Mouse (Mus musculus): ENCODE measurements at regions not wholly inside any gene's neighbourhood (a gene's known extent, or its start where the extent isn't known, plus 50 kb on each side); places are given as distances from the start of the nearest gene placed in this dataset.

DNA sequence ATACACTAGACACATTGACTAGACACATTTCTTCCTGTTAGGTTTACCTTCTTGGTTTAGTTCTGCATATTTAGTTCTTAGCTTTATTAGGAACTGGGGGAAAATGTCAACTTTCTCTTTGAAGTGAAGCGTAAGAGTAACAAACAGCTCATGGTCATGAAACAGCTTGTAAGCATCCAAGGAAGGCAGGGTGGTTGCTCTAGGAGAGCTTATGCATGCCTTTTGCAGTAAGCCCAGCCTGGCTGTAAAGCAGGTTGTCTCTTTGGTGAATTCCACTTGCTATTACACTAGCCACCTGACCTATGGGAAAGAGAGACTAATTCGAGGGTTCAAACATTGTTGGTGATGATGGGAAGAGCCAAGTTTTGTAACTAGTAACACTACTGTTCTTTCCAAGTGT is 168.9 kb upstream of the Trib2 start:
- no peak overlapping the region for H3K4me3 ChIP-seq (ENCODE audit: insufficient read depth, low read length)
- TF ChIP-seq POLR2A (IDR thresholded peaks at IDR 0.05; ENCODE audit: borderline replicate concordance, low read depth, low read length) (no peak), CTCF (IDR thresholded peaks at IDR 0.05; ENCODE audit: low read depth, low read length) (no peak)
- no peak overlapping the region for H3K27ac ChIP-seq (ENCODE audit: insufficient read depth, low read depth, low read length)
- no peaks in the 10 kb centered on the region for H3K4me1 ChIP-seq (ENCODE audit: control insufficient read depth, insufficient read depth, low read length)

DNA sequence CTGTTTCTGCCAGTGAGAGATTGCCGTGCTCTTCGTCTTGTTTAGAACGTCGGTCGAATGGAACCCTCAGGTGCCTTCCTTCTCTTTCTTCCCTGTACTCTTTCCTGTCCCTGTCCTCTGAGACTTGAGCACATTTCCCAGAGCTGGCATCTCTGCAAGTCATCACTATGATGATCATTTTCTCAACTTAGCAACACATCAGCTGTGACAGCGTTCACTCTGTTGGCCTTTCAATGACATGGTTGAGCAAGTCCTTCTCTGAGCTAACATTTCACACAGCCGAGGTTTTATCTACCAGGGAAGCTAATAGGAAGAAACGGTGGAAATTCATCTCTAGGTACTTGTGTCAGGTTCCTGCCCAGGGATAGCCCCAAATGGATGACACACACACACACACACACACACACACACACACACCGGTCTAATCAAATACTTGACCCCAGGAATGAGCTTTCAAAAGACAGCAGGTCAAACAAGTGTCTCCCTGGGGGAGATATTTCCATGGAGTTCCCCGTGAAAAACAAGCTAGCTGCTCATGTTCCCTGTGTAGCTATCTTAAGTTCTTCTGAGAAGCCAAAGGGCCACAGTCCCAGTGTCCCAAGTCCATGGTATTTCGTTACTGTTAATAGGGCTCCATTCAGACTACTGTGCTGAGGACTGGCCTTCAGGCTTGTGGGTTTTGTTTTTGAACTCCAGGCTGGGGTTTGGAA is 167.0 kb upstream of the Trib2 start:
- H3K4me3 ChIP-seq (ENCODE audit: insufficient read depth, low read length), result no peak overlapping the region
- TF ChIP-seq CTCF (IDR thresholded peaks at IDR 0.05; ENCODE audit: low read depth, low read length), result no peak
- TF ChIP-seq POLR2A (IDR thresholded peaks at IDR 0.05; ENCODE audit: borderline replicate concordance, low read depth, low read length), result no peak
- H3K27ac ChIP-seq (ENCODE audit: insufficient read depth, low read depth, low read length), result no peak overlapping the region
- 0 out of 2 replicates have a peak, but pooled peaks cover 3% of the 10 kb centered on the region for H3K4me1 ChIP-seq (ENCODE audit: control insufficient read depth, insufficient read depth, low read length)

GRCm38 (mm10) chr12:15981741-15982140 is 165.0 kb upstream of the Trib2 start:
- TF ChIP-seq CTCF (IDR thresholded peaks at IDR 0.05; ENCODE audit: low read depth, low read length) (no peak), POLR2A (IDR thresholded peaks at IDR 0.05; ENCODE audit: borderline replicate concordance, low read depth, low read length) (no peak)
- H3K27ac ChIP-seq (ENCODE audit: insufficient read depth, low read depth, low read length), result no peak overlapping the region

GRCm38 (mm10) chr12:15979233-15979632 is 162.5 kb upstream of the Trib2 start:
- no peak overlapping the region for H3K4me3 ChIP-seq (ENCODE audit: insufficient read depth, low read length)
- TF ChIP-seq POLR2A (IDR thresholded peaks at IDR 0.05; ENCODE audit: borderline replicate concordance, low read depth, low read length), result no peak
- TF ChIP-seq CTCF (IDR thresholded peaks at IDR 0.05; ENCODE audit: low read depth, low read length), result no peak
- peaks cover 5% of the 10 kb centered on the region; the same call in 1 of the 2 replicates for H3K4me1 ChIP-seq (ENCODE audit: control insufficient read depth, insufficient read depth, low read length)
- no peak overlapping the region for H3K27ac ChIP-seq (ENCODE audit: insufficient read depth, low read depth, low read length)

More at GRCm38 (mm10) chr12:15981741-15982140, 165.0 kb upstream of the Trib2 start:
- H3K4me1 ChIP-seq (ENCODE audit: control insufficient read depth, insufficient read depth, low read length), result peaks cover 5% of the 10 kb centered on the region; the same call in 1 of the 2 replicates
- H3K4me3 ChIP-seq (ENCODE audit: insufficient read depth, low read length), result no peak overlapping the region

GRCm38 (mm10) chr12:15971786-15972185 is 155.1 kb upstream of the Trib2 start:
- Histone ChIP-seq H3K27ac (ENCODE audit: insufficient read depth, low read depth, low read length) (no peak overlapping the region), H3K4me1 (ENCODE audit: control insufficient read depth, insufficient read depth, low read length) (peaks cover 9% of the 10 kb centered on the region)

DNA sequence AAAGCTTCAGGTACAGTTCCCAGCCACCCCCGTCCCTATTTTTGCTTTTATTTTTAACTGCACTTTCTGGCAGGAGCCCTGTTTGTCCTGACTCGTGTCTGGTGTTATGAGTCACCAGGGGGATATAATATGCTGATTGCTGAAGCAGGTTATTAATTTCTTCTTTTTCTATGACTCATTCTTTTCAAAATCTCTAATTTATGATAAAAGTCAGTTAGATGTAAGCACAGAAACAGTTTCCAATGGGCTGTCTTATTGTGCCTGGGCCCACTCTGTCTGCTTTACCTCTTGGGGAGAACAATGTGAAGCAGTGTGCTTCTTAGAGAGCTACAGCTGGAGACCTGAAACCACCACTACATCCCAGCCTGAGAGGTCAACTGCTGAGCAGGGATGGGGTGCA is 153.5 kb upstream of the Trib2 start:
- Histone ChIP-seq H3K4me3 (ENCODE audit: insufficient read depth, low read length) (no peak overlapping the region), H3K27ac (ENCODE audit: insufficient read depth, low read depth, low read length) (no peak overlapping the region), H3K4me1 (ENCODE audit: control insufficient read depth, insufficient read depth, low read length) (peaks cover 9% of the 10 kb centered on the region)
- TF ChIP-seq POLR2A (IDR thresholded peaks at IDR 0.05; ENCODE audit: borderline replicate concordance, low read depth, low read length) (no peak), CTCF (IDR thresholded peaks at IDR 0.05; ENCODE audit: low read depth, low read length) (no peak)

More at GRCm38 (mm10) chr12:15971786-15972185, 155.1 kb upstream of the Trib2 start:
- TF ChIP-seq CTCF (IDR thresholded peaks at IDR 0.05; ENCODE audit: low read depth, low read length), result no peak
- TF ChIP-seq POLR2A (IDR thresholded peaks at IDR 0.05; ENCODE audit: borderline replicate concordance, low read depth, low read length), result no peak
- H3K4me3 ChIP-seq (ENCODE audit: insufficient read depth, low read length), result no peak overlapping the region

- Histone ChIP-seq H3K4me1 (ENCODE audit: control insufficient read depth, insufficient read depth, low read length) (peaks cover 12% of the 10 kb centered on the region), H3K4me3 (ENCODE audit: insufficient read depth, low read length) (no peak overlapping the region), H3K27ac (ENCODE audit: insufficient read depth, low read depth, low read length) (no peak overlapping the region)
- TF ChIP-seq POLR2A (IDR thresholded peaks at IDR 0.05; ENCODE audit: borderline replicate concordance, low read depth, low read length) (no peak), CTCF (IDR thresholded peaks at IDR 0.05; ENCODE audit: low read depth, low read length) (no peak)
Observed at GRCm38 (mm10) chr12:15967550-15968102, 150.9 kb upstream of the Trib2 start.

- H3K27ac ChIP-seq (ENCODE audit: insufficient read depth, low read depth, low read length), result no peak overlapping the region
- TF ChIP-seq POLR2A (IDR thresholded peaks at IDR 0.05; ENCODE audit: borderline replicate concordance, low read depth, low read length), result no peak
- no peak for TF ChIP-seq CTCF (IDR thresholded peaks at IDR 0.05; ENCODE audit: low read depth, low read length)
- H3K4me3 ChIP-seq (ENCODE audit: insufficient read depth, low read length), result no peak overlapping the region
- peaks cover 11% of the 10 kb centered on the region for H3K4me1 ChIP-seq (ENCODE audit: control insufficient read depth, insufficient read depth, low read length)
Observed at GRCm38 (mm10) chr12:15966631-15967030, 149.9 kb upstream of the Trib2 start.

GRCm38 (mm10) chr12:15965921-15966320 is 149.2 kb upstream of the Trib2 start:
- H3K27ac ChIP-seq (ENCODE audit: insufficient read depth, low read depth, low read length), result no peak overlapping the region
- no peak for TF ChIP-seq POLR2A (IDR thresholded peaks at IDR 0.05; ENCODE audit: borderline replicate concordance, low read depth, low read length)
- no peak for TF ChIP-seq CTCF (IDR thresholded peaks at IDR 0.05; ENCODE audit: low read depth, low read length)
- no peak overlapping the region for H3K4me3 ChIP-seq (ENCODE audit: insufficient read depth, low read length)
- H3K4me1 ChIP-seq (ENCODE audit: control insufficient read depth, insufficient read depth, low read length), result peaks cover 9% of the 10 kb centered on the region; the same call in 1 of the 2 replicates

GRCm38 (mm10) chr12:15964073-15964472 is 147.4 kb upstream of the Trib2 start:
- TF ChIP-seq CTCF (IDR thresholded peaks at IDR 0.05; ENCODE audit: low read depth, low read length) (no peak), POLR2A (IDR thresholded peaks at IDR 0.05; ENCODE audit: borderline replicate concordance, low read depth, low read length) (no peak)
- H3K4me3 ChIP-seq (ENCODE audit: insufficient read depth, low read length), result no peak overlapping the region
- peaks cover 2% of the 10 kb centered on the region; the same call in 1 of the 2 replicates for H3K4me1 ChIP-seq (ENCODE audit: control insufficient read depth, insufficient read depth, low read length)
- H3K27ac ChIP-seq (ENCODE audit: insufficient read depth, low read depth, low read length), result no peak overlapping the region
